Mouse (Mus musculus) hindbrain, embryonic 10.5 days (tissue): ENCODE measurements around the gene Zmynd10. TPM values are rescaled to one million over a fixed set of nuclear protein-coding genes. Genes with fewer than 3 reads are reported as not detected.

Experiments used
- DNase-seq: peaks from one replicate; pipeline ENCODE4 v3.0.0-alpha.2; 2017; ENCODE audit warnings: low spot score
- H3K27ac ChIP-seq: fragments of 300-500 bp; sonication (generic); 2 replicates; pipeline ENCODE4 v1.5.1; 2016; ENCODE audit warnings: mild to moderate bottlenecking, moderate library complexity
- H3K27me3 ChIP-seq: fragments of 300-500 bp; sonication (generic); 2 replicates; pipeline ENCODE4 v1.6.1; 2016; ENCODE audit warnings: mild to moderate bottlenecking; ENCODE audit not compliant: poor library complexity, insufficient read depth, severe bottlenecking
- H3K36me3 ChIP-seq: fragments of 300-500 bp; sonication (generic); 2 replicates; pipeline ENCODE4 v1.6.1; 2016; ENCODE audit warnings: mild to moderate bottlenecking, moderate library complexity
- H3K4me1 ChIP-seq: fragments of 300-500 bp; sonication (generic); replicated peaks from 2 replicates; pipeline ENCODE4 v1.6.1; 2016; ENCODE audit warnings: mild to moderate bottlenecking
- H3K4me3 ChIP-seq: fragments of 300-500 bp; sonication (generic); 2 replicates; pipeline ENCODE4 v1.5.1; 2016; ENCODE audit warnings: mild to moderate bottlenecking, moderate library complexity
- H3K9me3 ChIP-seq: fragments of 300-500 bp; sonication (generic); 2 replicates; pipeline ENCODE4 v1.6.1; 2016; ENCODE audit warnings: mild to moderate bottlenecking, moderate library complexity
- WGBS: fragments of 180-500 bp; shearing (Covaris S2); methylation state at CpG from one replicate; pipeline ENCODE4 v1.1.7; 2016; 5-methylcytosine and 5-hydroxymethylcytosine counted together
- polyA plus RNA-seq: library from polyadenylated mRNA; unstranded; fragments of >200 nt; fragmentation: Nextera tagmentation; extraction: Ambion mirVana; gene quantifications from 2 replicates; pipeline ENCODE4 v1.2.1, GENCODE M21; 2016

Zmynd10 gene
- polyA plus RNA-seq, 1 experiment from 2014 or later: 4.7 TPM

DNA sequence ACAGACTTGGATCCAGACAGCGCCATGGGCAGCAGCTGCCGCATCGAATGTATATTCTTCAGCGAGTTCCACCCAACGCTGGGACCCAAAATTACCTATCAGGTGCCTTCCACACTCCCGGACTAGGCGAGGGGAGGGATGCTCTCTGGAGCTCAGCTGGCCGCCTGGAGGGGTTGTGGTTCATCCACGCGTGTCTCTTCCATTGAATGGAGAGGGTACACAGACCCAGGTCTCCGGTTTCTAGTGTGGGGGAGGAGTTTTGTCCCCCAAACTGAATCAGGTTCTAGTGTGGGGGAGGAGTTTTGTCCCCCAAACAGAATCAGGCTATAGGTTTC lies 4.8 kb upstream of the Zmynd10 start:
- no peak for DNase-seq
- H3K36me3 ChIP-seq: peaks cover 56% of the 10 kb centered on the region
- peaks cover 55% of the 10 kb centered on the region for H3K4me1 ChIP-seq
- peak overlapping the region; percentile 90 for H3K27ac ChIP-seq
- H3K27me3 ChIP-seq: peaks cover under 1% of the 10 kb centered on the region; the same call in 1 of the 2 replicates
- H3K4me3 ChIP-seq: peak overlapping the region; percentile 73
- WGBS: 1% methylated on average over 11 of the region's 11 CpGs
- no peaks in the 10 kb centered on the region for H3K9me3 ChIP-seq

DNA sequence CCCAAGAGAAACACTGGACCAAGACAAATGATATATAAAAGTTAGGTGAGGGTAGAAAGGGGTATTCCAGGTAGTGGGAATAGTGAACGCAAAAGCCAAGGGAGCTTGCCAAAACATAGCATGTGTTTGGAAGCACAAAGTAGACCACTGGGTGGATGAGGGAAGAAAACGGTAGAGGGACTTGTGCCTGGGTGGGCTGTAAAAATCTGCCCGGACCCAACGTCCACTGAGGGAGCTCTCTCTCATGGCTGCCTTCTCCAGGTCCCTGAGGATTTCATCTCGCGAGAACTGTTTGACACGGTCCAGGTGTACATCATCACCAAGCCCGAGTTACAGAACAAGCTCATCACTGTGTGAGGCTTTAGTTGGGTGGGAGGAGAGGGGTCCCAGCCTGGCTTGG lies 4.4 kb upstream of the Zmynd10 start:
- Histone ChIP-seq H3K27ac (peak overlapping the region; percentile 90; the same call in 1 of the 2 replicates), H3K36me3 (peaks cover 52% of the 10 kb centered on the region), H3K27me3 (peaks cover 5% of the 10 kb centered on the region; the same call in 1 of the 2 replicates), H3K4me3 (peak overlapping the region; percentile 73), H3K4me1 (peaks cover 55% of the 10 kb centered on the region), H3K9me3 (no peaks in the 10 kb centered on the region)
- DNase-seq: no peak
- 54% methylated on average over 8 of the region's 8 CpGs for WGBS

DNA sequence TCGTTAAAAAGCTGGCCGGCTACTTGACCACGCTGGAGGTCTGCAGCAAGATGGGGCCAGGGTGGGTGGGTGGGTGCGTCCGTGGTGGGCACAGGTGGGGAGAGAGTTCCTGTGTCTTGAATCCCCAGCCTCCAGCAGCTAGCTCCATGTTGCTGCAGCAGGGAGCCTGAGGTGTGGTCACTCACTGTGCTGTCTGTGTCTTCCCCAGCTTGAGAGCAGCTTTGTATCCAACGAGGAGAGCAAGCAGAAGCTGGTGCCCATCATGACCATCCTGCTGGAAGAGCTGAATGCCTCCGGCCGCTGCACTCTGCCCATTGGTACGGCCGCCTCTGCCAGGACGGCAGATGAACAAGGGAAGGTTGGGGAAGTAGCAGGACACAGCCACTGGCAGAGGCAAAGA lies 3.8 kb upstream of the Zmynd10 start:
- peaks cover 47% of the 10 kb centered on the region for H3K36me3 ChIP-seq
- H3K4me3 ChIP-seq: peak overlapping the region; percentile 73
- DNase-seq: no peak
- WGBS: 86% methylated on average over 11 of the region's 11 CpGs
- H3K27me3 ChIP-seq: peaks cover 10% of the 10 kb centered on the region
- H3K9me3 ChIP-seq: no peaks in the 10 kb centered on the region
- peaks cover 57% of the 10 kb centered on the region for H3K4me1 ChIP-seq
- no peak overlapping the region; the same call in 1 of the 2 replicates for H3K27ac ChIP-seq

DNA sequence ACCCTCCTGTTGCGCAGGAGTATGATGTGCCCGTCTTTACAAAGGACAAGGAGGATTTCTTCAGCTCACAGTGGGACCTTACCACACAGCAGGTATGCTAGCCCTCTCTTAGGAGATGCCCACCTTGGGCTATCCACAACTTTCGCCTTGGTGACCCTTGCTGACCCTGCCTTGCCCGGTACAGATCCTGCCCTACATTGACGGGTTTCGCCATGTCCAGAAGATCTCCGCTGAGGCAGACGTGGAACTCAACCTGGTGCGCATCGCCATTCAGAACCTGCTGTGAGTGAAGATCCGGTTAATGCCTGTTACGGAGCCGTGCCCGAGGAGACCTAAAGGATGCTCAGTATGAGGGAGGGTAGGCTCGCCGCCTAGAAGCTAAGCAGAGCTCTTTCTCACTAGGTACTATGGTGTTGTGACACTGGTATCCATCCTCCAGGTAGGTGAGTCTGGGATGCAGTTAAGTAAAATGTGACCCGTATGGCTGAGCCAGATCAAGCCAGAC lies 2.9 kb upstream of the Zmynd10 start:
- H3K4me1 ChIP-seq: peaks cover 57% of the 10 kb centered on the region
- DNase-seq: no peak
- peaks cover 37% of the 10 kb centered on the region for H3K36me3 ChIP-seq
- WGBS: 95% methylated on average over 17 of the region's 17 CpGs
- no peak overlapping the region for H3K27ac ChIP-seq
- no peak overlapping the region for H3K4me3 ChIP-seq
- peaks cover 20% of the 10 kb centered on the region for H3K27me3 ChIP-seq
- H3K9me3 ChIP-seq: no peaks in the 10 kb centered on the region

DNA sequence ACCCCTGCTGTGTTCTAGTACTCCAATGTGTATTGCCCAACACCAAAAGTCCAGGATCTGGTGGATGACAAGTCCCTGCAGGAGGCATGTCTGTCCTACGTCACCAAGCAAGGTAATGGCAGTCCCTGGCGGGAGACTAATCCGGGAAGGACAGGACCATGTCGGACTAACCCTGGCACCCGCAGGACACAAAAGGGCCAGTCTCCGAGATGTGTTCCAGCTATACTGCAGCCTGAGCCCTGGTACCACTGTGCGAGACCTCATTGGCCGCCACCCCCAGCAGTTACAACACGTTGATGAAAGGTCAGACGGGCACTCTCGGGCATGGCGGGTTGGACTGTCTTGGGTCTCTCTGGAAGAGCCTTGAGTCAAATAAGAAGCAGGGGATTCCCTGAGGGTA lies 2.4 kb upstream of the Zmynd10 start:
- no peak for DNase-seq
- Histone ChIP-seq H3K4me3 (no peak overlapping the region), H3K27me3 (peaks cover 25% of the 10 kb centered on the region), H3K27ac (no peak overlapping the region), H3K4me1 (peaks cover 57% of the 10 kb centered on the region), H3K36me3 (peaks cover 32% of the 10 kb centered on the region), H3K9me3 (no peaks in the 10 kb centered on the region)
- WGBS: 95% methylated on average over 12 of the region's 12 CpGs

DNA sequence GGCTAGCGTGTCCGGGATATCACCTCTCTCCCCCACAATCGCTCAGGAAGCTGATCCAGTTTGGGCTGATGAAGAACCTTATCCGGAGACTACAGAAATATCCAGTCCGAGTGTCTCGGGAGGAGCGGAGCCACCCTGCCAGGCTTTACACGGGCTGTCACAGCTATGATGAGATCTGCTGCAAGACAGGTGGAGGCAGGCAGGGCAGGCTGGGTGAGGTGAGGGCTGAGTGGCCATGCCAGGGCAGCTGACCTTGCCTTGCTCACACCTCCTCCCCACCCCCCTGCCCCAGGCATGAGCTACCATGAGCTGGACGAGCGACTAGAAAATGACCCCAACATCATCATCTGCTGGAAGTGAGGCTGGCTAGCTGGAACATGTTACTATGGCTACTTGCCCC lies 1.9 kb upstream of the Zmynd10 start:
- Histone ChIP-seq H3K9me3 (no peaks in the 10 kb centered on the region), H3K27ac (no peak overlapping the region), H3K4me3 (no peak overlapping the region), H3K36me3 (peaks cover 28% of the 10 kb centered on the region), H3K4me1 (peaks cover 57% of the 10 kb centered on the region), H3K27me3 (peaks cover 29% of the 10 kb centered on the region)
- WGBS: 84% methylated on average over 10 of the region's 10 CpGs
- DNase-seq: no peak

DNA sequence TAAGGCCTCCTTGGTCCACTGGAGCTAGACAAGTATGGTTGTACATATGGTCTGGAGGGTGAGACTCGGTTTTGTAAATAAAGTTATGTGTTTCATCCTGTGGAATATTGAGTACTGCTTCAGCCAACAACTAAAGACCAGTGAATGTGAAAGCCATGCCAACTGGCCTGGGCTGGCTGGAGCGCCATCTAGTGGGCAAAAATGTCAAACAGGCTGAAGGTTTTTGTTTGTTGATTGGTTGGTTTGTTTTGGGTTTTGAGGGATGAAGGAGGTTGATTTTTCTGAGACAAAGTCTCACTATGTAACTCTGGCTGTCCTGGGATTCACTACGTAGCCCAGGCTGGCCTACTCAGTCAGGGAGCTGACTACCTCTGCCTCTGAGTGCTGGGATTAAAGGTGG lies 1.5 kb upstream of the Zmynd10 start:
- no peak overlapping the region for H3K27ac ChIP-seq
- no peaks in the 10 kb centered on the region for H3K9me3 ChIP-seq
- DNase-seq: peak; percentile 79
- H3K4me3 ChIP-seq: no peak overlapping the region
- WGBS: 9% methylated on average over 3 of the region's 3 CpGs
- H3K27me3 ChIP-seq: peaks cover 33% of the 10 kb centered on the region
- peaks cover 60% of the 10 kb centered on the region for H3K4me1 ChIP-seq
- H3K36me3 ChIP-seq: peaks cover 24% of the 10 kb centered on the region

DNA sequence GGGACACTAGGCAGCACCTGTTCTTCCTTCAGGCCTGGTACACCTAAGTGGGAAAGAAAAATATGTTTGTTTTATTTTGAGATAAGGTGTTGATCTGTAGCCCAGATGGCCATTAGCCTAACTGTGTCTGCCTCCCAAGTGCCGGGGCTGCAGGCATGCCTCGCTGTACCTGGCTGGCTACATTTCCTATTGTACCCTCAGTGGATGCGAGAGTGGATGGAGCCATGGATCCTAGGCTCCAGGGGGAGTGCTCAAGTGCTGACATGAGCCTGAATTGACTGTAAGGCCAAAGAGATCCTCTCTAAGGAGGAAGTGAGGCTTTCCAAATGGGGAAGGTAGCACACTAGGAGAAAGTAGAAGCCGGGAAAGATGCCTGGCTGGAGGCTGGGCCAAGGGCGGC lies 859 bp downstream of the Zmynd10 start:
- Histone ChIP-seq H3K9me3 (no peaks in the 10 kb centered on the region), H3K4me1 (peaks cover 60% of the 10 kb centered on the region), H3K4me3 (peak overlapping the region; percentile 42; the same call in 1 of the 2 replicates), H3K36me3 (peaks cover 24% of the 10 kb centered on the region), H3K27ac (no peak overlapping the region), H3K27me3 (peaks cover 57% of the 10 kb centered on the region)
- no peak for DNase-seq
- 78% methylated on average over 5 of the region's 5 CpGs for WGBS

DNA sequence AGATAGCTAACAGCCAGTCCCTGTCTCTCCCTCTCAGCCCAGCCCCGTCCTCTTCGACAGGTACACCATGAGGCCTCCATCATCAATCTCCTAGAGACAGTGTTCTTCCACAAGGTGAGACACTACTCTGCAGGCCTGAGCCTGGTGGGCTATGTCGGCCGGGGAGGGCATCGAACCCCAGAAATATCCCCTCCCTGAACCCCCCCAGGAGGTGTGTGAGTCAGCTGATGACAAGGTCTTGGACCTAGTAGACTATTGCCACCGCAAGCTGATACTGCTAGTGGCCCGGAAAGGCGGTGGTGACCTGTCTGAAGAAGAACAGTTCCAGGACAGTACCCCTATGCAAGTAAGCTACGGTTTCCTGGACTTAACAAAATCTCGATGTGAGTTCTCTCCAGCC lies 1.7 kb downstream of the Zmynd10 start:
- no peak overlapping the region for H3K4me3 ChIP-seq
- DNase-seq: no peak
- peaks cover 63% of the 10 kb centered on the region for H3K27me3 ChIP-seq
- no peaks in the 10 kb centered on the region for H3K9me3 ChIP-seq
- WGBS: 89% methylated on average over 10 of the region's 10 CpGs
- H3K36me3 ChIP-seq: peaks cover 17% of the 10 kb centered on the region
- peaks cover 61% of the 10 kb centered on the region for H3K4me1 ChIP-seq
- H3K27ac ChIP-seq: no peak overlapping the region

DNA sequence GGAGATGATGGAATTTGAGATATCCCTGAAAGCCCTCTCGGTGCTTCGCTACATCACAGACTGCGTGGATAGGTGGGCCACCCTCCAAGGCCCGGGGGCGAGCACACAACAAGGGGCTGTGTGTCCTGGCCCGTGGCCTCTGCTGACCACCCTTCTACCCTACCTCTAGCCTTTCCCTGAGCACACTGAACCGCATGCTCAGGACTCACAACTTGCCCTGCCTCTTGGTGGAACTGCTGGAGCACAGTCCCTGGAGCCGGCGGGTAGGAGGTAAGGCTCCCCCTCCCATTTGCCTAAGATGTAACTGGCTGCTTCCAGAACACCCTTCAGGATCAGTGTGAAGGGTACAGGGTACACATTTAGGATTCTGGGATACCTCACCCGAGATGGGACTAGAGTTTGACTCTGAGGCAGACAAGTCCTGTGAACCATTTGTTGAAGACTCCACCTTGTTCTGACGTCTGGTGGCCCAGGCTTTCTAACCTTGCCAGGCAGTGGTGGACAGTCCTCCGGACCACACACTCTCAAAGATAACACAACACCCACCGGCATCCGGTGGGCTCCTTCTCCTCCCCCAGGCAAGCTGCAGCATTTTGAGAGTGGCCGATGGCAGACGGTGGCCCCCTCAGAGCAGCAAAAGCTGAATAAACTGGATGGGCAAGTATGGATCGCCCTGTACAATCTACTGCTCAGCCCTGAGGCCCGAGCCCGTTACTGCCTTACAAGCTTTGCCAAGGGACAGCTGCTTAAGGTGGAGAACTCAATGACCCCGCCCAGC lies 2.4 kb downstream of the Zmynd10 start:
- H3K9me3 ChIP-seq: no peaks in the 10 kb centered on the region
- H3K4me3 ChIP-seq: no peak overlapping the region
- DNase-seq: no peak
- H3K27me3 ChIP-seq: peaks cover 63% of the 10 kb centered on the region
- H3K36me3 ChIP-seq: peaks cover 10% of the 10 kb centered on the region
- peaks cover 66% of the 10 kb centered on the region for H3K4me1 ChIP-seq
- no peak overlapping the region for H3K27ac ChIP-seq
- 83% methylated on average over 20 of the region's 20 CpGs for WGBS

DNA sequence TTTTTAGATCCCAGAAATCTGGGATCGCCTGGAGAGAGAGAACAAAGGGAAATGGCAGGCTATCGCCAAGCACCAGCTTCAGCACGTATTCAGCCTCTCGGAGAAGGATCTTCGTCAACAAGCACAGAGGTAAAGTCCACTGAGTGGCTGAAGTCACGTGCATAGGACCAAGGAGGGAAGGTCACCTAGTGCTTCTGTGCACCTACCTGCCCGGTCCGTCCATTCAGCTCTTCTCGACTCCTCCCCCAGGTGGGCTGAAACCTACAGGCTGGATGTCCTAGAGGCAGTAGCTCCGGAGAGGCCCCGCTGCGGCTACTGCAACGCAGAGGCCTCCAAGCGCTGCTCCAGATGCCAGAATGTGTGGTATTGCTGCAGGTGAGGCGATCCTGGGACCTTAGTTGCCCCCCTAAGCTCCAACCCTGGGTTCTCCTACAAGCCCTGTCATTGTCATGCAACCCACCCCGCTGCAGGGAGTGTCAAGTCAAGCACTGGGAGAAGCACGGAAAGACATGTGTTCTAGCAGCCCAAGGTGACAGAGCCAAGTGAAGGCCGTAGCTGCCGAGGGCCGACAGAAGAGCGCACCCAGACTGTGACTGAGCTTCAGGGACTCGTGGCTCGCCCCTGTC lies 3.5 kb downstream of the Zmynd10 start:
- Histone ChIP-seq H3K36me3 (no peaks in the 10 kb centered on the region), H3K9me3 (no peaks in the 10 kb centered on the region), H3K27me3 (peaks cover 63% of the 10 kb centered on the region), H3K4me3 (peak overlapping the region; percentile 61), H3K4me1 (peaks cover 69% of the 10 kb centered on the region), H3K27ac (peak overlapping the region; percentile 87)
- DNase-seq: no peak
- WGBS: 22% methylated on average over 23 of the region's 23 CpGs

DNA sequence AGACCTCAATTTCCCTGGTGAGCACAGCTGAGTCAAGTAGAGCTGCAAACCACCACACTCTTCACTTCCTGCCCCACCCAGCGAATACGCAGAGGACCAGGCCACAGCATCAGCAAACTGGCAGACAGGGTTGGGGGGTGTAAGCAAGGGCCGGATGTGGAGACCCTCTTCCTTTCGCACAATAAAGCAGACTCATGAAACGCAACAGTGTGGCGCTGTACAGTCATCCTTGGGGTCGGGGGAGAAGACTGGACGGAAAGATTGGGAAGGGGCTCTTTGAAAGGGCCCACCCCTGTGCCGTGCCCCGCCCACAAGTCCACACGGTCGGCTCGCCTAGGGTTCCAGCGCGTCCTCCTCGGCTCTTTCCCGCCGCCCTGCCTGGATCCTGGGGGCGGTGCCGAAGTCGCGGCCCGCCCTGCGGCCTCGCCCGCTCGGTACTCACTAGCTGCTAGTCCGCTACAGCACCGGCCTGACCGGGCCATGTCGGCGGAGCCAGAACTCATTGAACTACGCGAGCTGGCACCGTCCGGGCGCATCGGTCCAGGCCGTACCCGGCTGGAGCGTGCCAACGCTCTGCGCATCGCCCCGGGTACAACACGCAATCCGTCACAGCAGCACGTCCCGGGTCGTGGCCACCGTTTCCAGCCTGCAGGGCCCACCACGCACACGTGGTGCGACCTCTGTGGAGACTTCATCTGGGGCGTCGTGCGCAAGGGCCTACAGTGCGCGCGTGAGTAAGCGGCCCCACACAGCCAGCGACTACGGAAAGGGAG lies 4.2 kb downstream of the Zmynd10 start, which contains the start of gene Rassf1:
Rassf1 (plus strand) TSS at position 439 of the 773 bp plus-strand sequence.
- peaks cover 73% of the 10 kb centered on the region for H3K4me1 ChIP-seq
- H3K27me3 ChIP-seq: peaks cover 63% of the 10 kb centered on the region

More for the DNA sequence above, 4.2 kb downstream of the Zmynd10 start, which contains the start of gene Rassf1:
- peak; percentile 74 for DNase-seq
- Histone ChIP-seq H3K4me3 (peak within 1 kb of the TSS; percentile 61), H3K27ac (peak within 1 kb of the TSS; percentile 87), H3K36me3 (peaks cover under 1% of the 10 kb centered on the region; the same call in 1 of the 2 replicates), H3K9me3 (no peaks in the 10 kb centered on the region)
- WGBS: under 1% methylated on average over 63 of the region's 63 CpGs
